Mouse (Mus musculus) kidney, adult 18-20 months (tissue): ENCODE results near the gene Strn4.

Source experiments
- DNase-seq: peaks from one replicate; pipeline ENCODE4 v3.0.0; 2021

Strn4 gene

GRCm38 (mm10) chr7:16815351-16815941, at the start of gene Strn4:
Gene Strn4, plus strand, starts transcription at chr7:16815889.
- no peak for DNase-seq

- DNase-seq, result no peak
These were observed 49.2 kb upstream of the Strn4 start for GRCm38 (mm10) chr7:16766443-16766842.

DNA sequence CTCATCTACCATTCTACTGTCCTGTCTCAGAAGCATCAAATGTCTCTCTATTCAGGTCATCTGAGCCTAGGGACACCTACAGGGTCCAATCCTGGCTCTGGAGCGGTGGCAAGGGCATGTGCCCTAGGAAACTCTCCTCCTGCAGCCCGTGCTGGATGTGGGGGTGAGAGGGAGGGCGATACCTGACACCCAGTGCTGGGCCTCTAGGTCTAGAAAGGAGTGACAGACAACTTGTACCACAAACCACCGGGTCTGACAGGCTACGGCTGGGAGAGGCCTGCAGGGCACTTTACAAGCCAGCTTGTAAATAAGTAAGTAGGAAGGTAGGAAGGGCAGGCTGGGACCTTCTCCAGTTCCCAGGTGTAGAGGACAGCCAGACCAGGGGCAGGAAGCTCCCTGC, 39.8 kb upstream of the Strn4 start:
- DNase-seq, result peak; percentile 42

- peak; percentile 65 for DNase-seq
These were observed 35.6 kb upstream of the Strn4 start for GRCm38 (mm10) chr7:16780076-16780475.

DNA sequence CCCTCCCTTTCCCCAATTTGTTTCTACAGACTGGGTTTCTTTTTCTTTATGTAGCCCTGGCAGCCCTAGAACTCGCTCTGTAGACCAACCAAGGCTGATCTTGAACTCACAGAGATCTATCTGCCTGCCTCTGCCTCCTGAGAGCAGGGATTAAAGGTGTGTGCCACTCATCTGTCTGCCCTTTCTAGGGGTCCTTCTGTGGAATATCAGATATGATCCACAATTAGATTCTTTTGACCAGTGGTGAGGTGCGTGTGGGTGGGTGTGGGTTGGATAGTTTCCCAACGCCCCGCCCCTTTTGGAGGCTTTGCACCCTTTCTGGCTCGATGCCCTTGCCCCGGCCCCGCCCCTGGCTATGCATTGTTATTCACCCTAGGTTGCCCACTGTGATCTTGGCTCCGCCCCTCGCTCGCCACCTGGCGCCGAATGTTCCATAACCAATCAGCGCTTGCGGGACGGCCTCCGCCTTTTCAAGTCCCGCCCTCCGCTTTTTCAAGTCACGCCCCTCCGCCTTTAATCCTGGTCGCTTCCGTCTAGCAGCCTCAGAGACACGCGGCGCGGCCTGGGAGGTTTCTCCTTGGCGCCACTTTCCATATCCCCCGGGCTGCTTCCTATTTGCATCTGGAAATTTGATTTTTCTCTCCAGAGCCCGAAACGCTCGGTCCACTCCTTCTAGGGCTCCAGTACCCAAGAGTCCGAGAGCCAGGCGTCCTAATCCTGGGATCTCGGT, 34.7 kb upstream of the Strn4 start, which contains the start of gene Slc1a5:
Slc1a5 (plus strand) TSS at position 516 of the 730 bp plus-strand sequence.
- peak; percentile 94 for DNase-seq

- no peak for DNase-seq
These were observed 34.2 kb upstream of the Strn4 start for GRCm38 (mm10) chr7:16781555-16781815.

GRCm38 (mm10) chr7:16781816-16782554, 33.7 kb upstream of the Strn4 start:
- peak; percentile 47 for DNase-seq

DNA sequence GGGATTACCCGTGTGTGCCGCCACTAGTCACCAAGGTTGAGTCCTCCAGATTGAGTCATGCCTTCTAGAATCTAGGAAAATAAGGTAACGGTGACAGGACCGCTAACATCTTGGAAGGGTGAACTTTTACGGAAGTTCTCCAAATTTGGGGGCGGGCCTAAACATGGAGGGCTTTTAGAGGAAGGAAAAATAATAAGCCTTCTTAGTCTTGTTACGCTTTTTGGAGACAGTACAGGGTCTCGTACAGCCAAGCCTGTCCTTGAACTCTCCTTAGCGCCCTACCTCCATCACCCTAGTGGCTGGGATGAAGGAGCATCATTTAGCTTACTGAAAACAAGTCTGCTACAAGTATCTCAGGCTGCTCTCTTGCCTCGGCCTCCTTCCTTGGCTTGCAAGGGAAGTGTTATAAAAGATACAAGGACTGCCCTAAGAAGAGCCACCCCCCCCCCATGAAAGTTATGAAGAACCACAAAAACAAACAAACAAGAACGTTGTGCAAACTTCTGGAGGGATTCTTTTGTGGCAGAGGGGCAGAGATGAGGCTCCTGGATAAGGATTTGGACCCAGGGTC, 33.0 kb upstream of the Strn4 start:
- DNase-seq, result no peak

DNA sequence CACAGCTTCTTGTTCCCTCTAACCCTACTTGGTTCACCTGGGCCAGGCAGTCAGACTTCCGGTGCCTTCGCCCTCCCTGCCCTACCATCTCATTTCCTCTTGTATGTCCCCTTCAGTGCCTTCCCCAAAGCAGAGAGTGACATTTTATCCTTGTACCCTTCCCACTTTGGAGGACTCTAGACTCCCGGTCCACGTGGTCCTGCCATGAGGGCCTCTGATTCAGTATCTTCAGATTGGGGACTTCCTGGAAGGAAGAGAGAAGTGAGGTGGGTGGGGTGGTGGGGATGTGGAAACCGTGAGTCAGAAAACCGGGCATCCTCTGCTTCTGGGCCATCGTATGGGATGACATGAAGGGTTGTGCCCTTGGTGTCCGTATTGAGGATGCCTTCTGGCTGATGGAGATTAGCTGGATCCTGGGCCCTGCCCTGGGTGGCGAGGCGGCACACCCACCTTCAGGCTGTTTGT, 32.4 kb upstream of the Strn4 start:
- DNase-seq, result peak; percentile 11

DNA sequence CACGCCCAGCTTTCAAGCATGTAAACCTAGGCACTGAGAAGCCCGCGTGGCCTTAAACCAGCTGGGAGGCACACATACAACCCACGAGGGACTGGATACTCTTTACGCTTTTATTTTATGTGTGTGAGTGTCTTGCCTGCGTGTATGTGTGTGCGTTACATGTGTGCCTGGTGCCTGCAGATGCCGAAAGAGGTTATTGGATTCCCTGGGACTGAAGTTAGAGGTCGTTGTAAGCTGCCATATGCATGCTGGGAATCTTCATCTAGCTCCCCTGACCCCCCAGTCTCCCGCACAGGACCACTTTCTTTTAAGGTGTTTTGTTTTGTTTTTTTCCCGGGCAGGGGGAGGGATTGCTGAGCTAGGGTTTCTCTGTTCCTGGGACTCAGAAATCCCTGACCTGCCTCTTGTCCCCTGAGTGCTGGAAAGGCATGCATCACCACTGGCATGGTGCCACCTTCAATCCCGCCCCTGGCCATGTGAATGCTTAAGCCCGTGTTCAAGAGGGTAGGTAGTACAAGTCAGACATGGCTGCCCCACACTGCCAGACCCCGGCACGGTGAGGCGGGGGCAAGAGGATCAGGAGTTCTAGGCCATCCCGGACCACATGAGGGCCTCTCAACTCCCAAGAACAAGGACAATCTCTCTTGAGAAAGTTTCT, 31.8 kb upstream of the Strn4 start:
- peak; percentile 86 for DNase-seq

DNA sequence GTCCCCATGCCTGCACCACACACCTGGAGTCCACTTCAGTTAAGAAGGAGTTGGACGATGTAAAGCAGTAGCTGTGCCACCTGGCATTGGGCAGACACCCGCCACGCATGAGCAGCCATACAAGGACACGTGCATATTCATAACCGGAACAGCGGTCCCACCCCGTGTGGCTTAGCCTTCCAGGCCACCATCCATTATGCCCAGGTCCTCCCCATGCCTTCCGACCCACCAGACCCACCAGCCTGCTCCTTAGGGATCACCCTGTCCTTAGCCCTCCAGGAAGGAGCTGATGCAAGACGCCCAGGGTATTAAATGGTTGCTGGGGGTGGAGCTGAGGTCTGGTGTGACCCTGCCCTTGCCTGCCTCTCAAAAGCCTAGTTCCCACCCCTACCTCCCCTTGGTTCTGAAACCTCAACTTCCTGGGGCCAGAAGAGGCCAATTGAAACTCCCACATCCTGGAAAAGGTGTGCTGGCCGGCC, 31.2 kb upstream of the Strn4 start:
- peak; percentile 75 for DNase-seq

GRCm38 (mm10) chr7:16785541-16786083, 30.1 kb upstream of the Strn4 start:
- DNase-seq, result no peak

- no peak for DNase-seq
These were observed 23.4 kb upstream of the Strn4 start for GRCm38 (mm10) chr7:16792316-16792715.

DNA sequence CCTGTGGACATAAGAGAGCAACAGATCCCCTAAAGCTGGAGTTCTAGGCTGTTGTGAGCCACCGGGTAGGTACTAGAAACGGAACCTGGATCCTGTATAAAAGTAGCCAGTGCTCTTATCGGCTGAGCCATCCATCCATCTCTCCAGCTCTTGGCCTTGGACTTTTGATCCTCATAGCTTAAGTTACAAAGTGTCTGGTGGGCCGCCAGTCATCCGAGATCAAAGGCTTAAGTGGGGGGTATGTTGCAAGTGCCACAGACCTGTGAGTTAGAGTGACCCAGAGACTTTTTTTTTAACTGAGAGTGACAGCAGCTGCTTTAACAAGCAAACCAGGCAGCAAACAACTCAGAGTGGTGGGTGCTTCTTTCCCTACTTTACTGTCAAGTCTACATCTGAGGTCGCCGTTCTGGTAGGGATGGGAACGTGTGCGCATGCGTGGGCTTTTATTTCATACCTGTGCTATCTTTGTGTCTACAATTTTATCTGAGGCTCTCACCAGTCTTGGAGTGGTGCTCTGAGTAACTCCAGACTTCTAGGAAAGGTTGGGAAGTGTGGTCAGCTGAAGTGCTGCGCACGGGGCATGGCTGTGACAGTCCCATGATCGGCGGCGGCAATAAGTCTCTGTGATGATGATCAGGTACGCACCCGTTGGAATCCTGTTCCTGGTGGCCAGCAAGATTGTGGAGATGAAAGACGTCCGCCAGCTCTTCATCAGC, 22.5 kb upstream of the Strn4 start:
- no peak for DNase-seq

DNA sequence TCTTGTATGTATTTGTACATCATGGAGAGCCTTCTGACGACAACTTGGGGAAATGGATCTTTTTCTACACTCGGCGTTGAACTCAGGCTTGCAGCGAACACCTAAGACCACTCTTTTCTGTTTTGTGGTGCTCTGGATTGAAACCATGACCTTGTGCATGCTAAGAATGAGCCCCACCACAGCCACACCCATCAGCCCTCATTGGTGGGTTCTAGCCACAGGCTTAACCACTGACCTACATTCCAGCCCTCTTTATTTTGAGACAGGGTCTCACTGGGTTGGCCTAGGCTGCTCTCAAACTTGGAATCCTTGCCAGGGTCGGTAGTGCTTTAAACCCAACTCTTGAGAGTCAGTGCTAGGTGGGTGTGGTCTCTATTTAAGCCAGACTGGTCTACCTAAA, 20.8 kb upstream of the Strn4 start:
- DNase-seq, result no peak

GRCm38 (mm10) chr7:16804409-16805028, 11.2 kb upstream of the Strn4 start:
- DNase-seq, result no peak

DNA sequence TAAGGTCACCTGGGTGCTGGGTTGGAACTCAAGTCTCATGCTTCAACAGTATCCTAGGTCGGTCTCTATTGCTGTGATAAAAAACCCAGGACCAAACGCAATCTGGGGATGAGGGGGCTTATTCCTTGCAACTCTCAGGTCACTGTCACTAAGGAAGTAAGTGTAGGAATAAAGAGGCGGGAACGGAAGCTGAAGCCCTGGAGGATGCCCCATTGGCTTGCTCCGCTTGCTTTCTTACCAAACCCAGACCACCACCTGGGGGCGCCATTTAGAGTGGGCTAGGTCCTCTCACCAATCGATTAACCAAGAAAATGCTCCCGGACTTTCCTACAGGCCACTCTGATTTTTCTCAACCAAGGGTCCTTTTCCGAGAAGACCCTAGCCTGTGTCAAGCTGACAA, 7.8 kb upstream of the Strn4 start:
- DNase-seq, result no peak

GRCm38 (mm10) chr7:16808647-16809046, 7.0 kb upstream of the Strn4 start:
- no peak for DNase-seq

GRCm38 (mm10) chr7:16809739-16810138, 6.0 kb upstream of the Strn4 start:
- peak; percentile 79 for DNase-seq

GRCm38 (mm10) chr7:16810399-16810919, 5.2 kb upstream of the Strn4 start:
- no peak for DNase-seq

- no peak for DNase-seq
These were observed 4.6 kb upstream of the Strn4 start for GRCm38 (mm10) chr7:16810920-16811648.
